Mouse (Mus musculus): ENCODE data around the gene Tff3. TPM values are rescaled to one million over a fixed set of nuclear protein-coding genes. Genes with fewer than 3 reads are reported as not detected.

Gene Tff3
- polyA plus RNA-seq, 1 experiment from 2014 or later: 3.5 TPM

GRCm38 (mm10) chr17:31144040-31145037, 14.9 kb upstream of the Tff3 start, which contains the start of gene Tff2:
Tff2 (minus strand) TSS chr17:31144282.
- WGBS: 64% methylated on average over 15 of the region's 15 CpGs
- H3K4me3 ChIP-seq: no peak within 1 kb of the TSS
- ATAC-seq (ENCODE audit: low FRiP score): no peak
- H3K36me3 ChIP-seq: no peaks in the 10 kb centered on the region
- no peak within 1 kb of the TSS for H3K4me2 ChIP-seq
- H3K9ac ChIP-seq: no peak within 1 kb of the TSS
- no peaks in the 10 kb centered on the region for H3K4me1 ChIP-seq (replicated peaks)
- H3K27ac ChIP-seq: no peak within 1 kb of the TSS
- no peaks in the 10 kb centered on the region for H3K27me3 ChIP-seq
- H3K9me3 ChIP-seq: peaks cover 5% of the 10 kb centered on the region; the same call in 1 of the 2 replicates

- no peak overlapping the region for H3K27ac ChIP-seq
- H3K4me1 ChIP-seq (replicated peaks): no peaks in the 10 kb centered on the region
- WGBS: 92% methylated on average over 7 of the region's 7 CpGs
- no peaks in the 10 kb centered on the region for H3K27me3 ChIP-seq
- H3K9me3 ChIP-seq: no peaks in the 10 kb centered on the region; the same call in 1 of the 2 replicates
- H3K36me3 ChIP-seq: no peaks in the 10 kb centered on the region
- ATAC-seq (ENCODE audit: low FRiP score): no peak
- no peak overlapping the region for H3K4me2 ChIP-seq
- H3K4me3 ChIP-seq: no peak overlapping the region
- no peak overlapping the region for H3K9ac ChIP-seq
Observed at GRCm38 (mm10) chr17:31142116-31142515, 12.7 kb upstream of the Tff3 start.

GRCm38 (mm10) chr17:31138398-31138797, 9.0 kb upstream of the Tff3 start:
- no peaks in the 10 kb centered on the region for H3K9me3 ChIP-seq
- no peaks in the 10 kb centered on the region for H3K27me3 ChIP-seq
- no peak overlapping the region for H3K4me3 ChIP-seq
- WGBS: 21% methylated on average over 5 of the region's 5 CpGs
- no peaks in the 10 kb centered on the region for H3K4me1 ChIP-seq (replicated peaks)
- H3K36me3 ChIP-seq: no peaks in the 10 kb centered on the region
- H3K4me2 ChIP-seq: no peak overlapping the region
- no peak overlapping the region for H3K9ac ChIP-seq
- no peak for ATAC-seq (ENCODE audit: low FRiP score)
- H3K27ac ChIP-seq: no peak overlapping the region

GRCm38 (mm10) chr17:31136821-31137220, 7.4 kb upstream of the Tff3 start:
- no peaks in the 10 kb centered on the region for H3K27me3 ChIP-seq
- no peak overlapping the region for H3K9ac ChIP-seq
- no peak overlapping the region for H3K4me2 ChIP-seq
- no peaks in the 10 kb centered on the region for H3K9me3 ChIP-seq
- H3K27ac ChIP-seq: no peak overlapping the region
- no peak for ATAC-seq (ENCODE audit: low FRiP score)
- no peak overlapping the region for H3K4me3 ChIP-seq
- 89% methylated on average over 1 of the region's 1 CpGs for WGBS
- no peaks in the 10 kb centered on the region for H3K4me1 ChIP-seq (replicated peaks)
- no peaks in the 10 kb centered on the region for H3K36me3 ChIP-seq

- Histone ChIP-seq H3K4me1 (replicated peaks) (no peaks in the 10 kb centered on the region), H3K9me3 (no peaks in the 10 kb centered on the region), H3K4me2 (no peak overlapping the region), H3K4me3 (no peak overlapping the region), H3K9ac (no peak overlapping the region), H3K27me3 (no peaks in the 10 kb centered on the region), H3K36me3 (no peaks in the 10 kb centered on the region), H3K27ac (no peak overlapping the region)
- no peak for ATAC-seq (ENCODE audit: low FRiP score)
- 57% methylated on average over 3 of the region's 3 CpGs for WGBS
Observed at GRCm38 (mm10) chr17:31136291-31136690, 6.8 kb upstream of the Tff3 start.

GRCm38 (mm10) chr17:31134913-31135312, 5.5 kb upstream of the Tff3 start:
- Histone ChIP-seq H3K4me2 (no peak overlapping the region), H3K4me3 (no peak overlapping the region), H3K27ac (no peak overlapping the region), H3K9ac (no peak overlapping the region), H3K4me1 (replicated peaks) (no peaks in the 10 kb centered on the region), H3K36me3 (no peaks in the 10 kb centered on the region), H3K27me3 (no peaks in the 10 kb centered on the region), H3K9me3 (no peaks in the 10 kb centered on the region)
- ATAC-seq (ENCODE audit: low FRiP score): no peak
- WGBS: 79% methylated on average over 6 of the region's 6 CpGs

- 84% methylated on average over 15 of the region's 15 CpGs for WGBS
- Histone ChIP-seq H3K9me3 (no peaks in the 10 kb centered on the region), H3K27me3 (no peaks in the 10 kb centered on the region), H3K4me3 (no peak overlapping the region), H3K36me3 (no peaks in the 10 kb centered on the region), H3K27ac (no peak overlapping the region), H3K4me1 (replicated peaks) (no peaks in the 10 kb centered on the region; the same call in 1 of the 2 replicates), H3K9ac (no peak overlapping the region), H3K4me2 (no peak overlapping the region)
- no peak for ATAC-seq (ENCODE audit: low FRiP score)
Observed at GRCm38 (mm10) chr17:31133776-31134175, 4.3 kb upstream of the Tff3 start.

- no peak overlapping the region for H3K4me2 ChIP-seq
- H3K27ac ChIP-seq: no peak overlapping the region
- H3K4me3 ChIP-seq: no peak overlapping the region
- H3K9ac ChIP-seq: no peak overlapping the region
- no peak for ATAC-seq (ENCODE audit: low FRiP score)
- H3K4me1 ChIP-seq (replicated peaks): no peaks in the 10 kb centered on the region; the same call in 1 of the 2 replicates
- no peaks in the 10 kb centered on the region for H3K9me3 ChIP-seq
- no peaks in the 10 kb centered on the region for H3K27me3 ChIP-seq
- 87% methylated on average over 10 of the region's 10 CpGs for WGBS
- no peaks in the 10 kb centered on the region for H3K36me3 ChIP-seq
Observed at GRCm38 (mm10) chr17:31131269-31131821, 1.9 kb upstream of the Tff3 start.

- Histone ChIP-seq H3K4me2 (no peak overlapping the region), H3K4me3 (no peak overlapping the region), H3K4me1 (replicated peaks) (peaks cover 12% of the 10 kb centered on the region), H3K36me3 (no peaks in the 10 kb centered on the region), H3K9me3 (no peaks in the 10 kb centered on the region), H3K27me3 (no peaks in the 10 kb centered on the region), H3K27ac (no peak overlapping the region), H3K9ac (no peak overlapping the region)
- no peak for ATAC-seq (ENCODE audit: low FRiP score)
- 92% methylated on average over 9 of the region's 9 CpGs for WGBS
Observed at GRCm38 (mm10) chr17:31128708-31129318, 633 bp downstream of the Tff3 start.

GRCm38 (mm10) chr17:31125548-31126266, 3.7 kb downstream of the Tff3 start:
- Histone ChIP-seq H3K27ac (peak overlapping the region; percentile 40; the same call in 1 of the 2 replicates), H3K27me3 (no peaks in the 10 kb centered on the region), H3K9me3 (peaks cover 5% of the 10 kb centered on the region), H3K9ac (no peak overlapping the region), H3K36me3 (no peaks in the 10 kb centered on the region), H3K4me1 (replicated peaks) (peaks cover 12% of the 10 kb centered on the region), H3K4me2 (no peak overlapping the region), H3K4me3 (no peak overlapping the region)
- WGBS: 36% methylated on average over 9 of the region's 9 CpGs
- peak; percentile 36; the same call in 1 of the 2 replicates for ATAC-seq (ENCODE audit: low FRiP score)

- no peak for ATAC-seq (ENCODE audit: low FRiP score)
- no peaks in the 10 kb centered on the region for H3K27me3 ChIP-seq
- H3K4me3 ChIP-seq: no peak overlapping the region
- H3K36me3 ChIP-seq: peaks cover 5% of the 10 kb centered on the region
- H3K4me1 ChIP-seq (replicated peaks): peaks cover 12% of the 10 kb centered on the region
- peaks cover 5% of the 10 kb centered on the region for H3K9me3 ChIP-seq
- 16% methylated on average over 8 of the region's 8 CpGs for WGBS
- H3K27ac ChIP-seq: no peak overlapping the region
- H3K4me2 ChIP-seq: no peak overlapping the region
- no peak overlapping the region for H3K9ac ChIP-seq
Observed at GRCm38 (mm10) chr17:31121975-31122374, 7.5 kb downstream of the Tff3 start.

- Histone ChIP-seq H3K9ac (no peak overlapping the region), H3K27ac (no peak overlapping the region), H3K27me3 (no peaks in the 10 kb centered on the region), H3K36me3 (peaks cover 23% of the 10 kb centered on the region), H3K9me3 (peaks cover 5% of the 10 kb centered on the region), H3K4me2 (no peak overlapping the region), H3K4me3 (no peak overlapping the region), H3K4me1 (replicated peaks) (no peaks in the 10 kb centered on the region)
- WGBS: 7% methylated on average over 7 of the region's 7 CpGs
- peak; percentile 59 for ATAC-seq (ENCODE audit: low FRiP score)
Observed at GRCm38 (mm10) chr17:31119429-31119828, 10.0 kb downstream of the Tff3 start.
